Mouse (Mus musculus): ENCODE measurements around the gene Ankrd6.

Ankrd6 gene

DNA sequence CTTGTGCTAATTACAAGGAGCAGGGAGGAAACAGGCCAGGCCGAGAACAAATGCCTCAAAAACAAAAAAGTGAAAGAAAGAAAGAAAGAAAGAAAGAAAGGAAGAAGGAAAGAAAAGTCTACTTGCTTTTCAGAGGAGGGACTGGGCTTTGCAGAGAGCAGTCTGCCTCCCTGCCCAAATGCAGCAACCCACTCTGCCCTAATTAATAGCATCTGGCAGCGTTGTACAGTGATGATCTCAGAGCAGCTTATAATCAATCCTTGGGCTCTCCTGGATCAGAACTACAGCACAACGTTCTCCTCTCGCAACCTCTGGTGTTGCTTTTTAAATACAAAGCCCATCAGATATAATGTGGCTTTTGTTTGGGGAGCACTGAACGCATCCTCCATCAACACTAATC is 10.7 kb downstream of the Ankrd6 start:
- Histone ChIP-seq H3K9me3 (ENCODE audit: low read length) (no peaks in the 10 kb centered on the region), H3K4me3 (replicated peaks; ENCODE audit: low read length) (no peak overlapping the region)

DNA sequence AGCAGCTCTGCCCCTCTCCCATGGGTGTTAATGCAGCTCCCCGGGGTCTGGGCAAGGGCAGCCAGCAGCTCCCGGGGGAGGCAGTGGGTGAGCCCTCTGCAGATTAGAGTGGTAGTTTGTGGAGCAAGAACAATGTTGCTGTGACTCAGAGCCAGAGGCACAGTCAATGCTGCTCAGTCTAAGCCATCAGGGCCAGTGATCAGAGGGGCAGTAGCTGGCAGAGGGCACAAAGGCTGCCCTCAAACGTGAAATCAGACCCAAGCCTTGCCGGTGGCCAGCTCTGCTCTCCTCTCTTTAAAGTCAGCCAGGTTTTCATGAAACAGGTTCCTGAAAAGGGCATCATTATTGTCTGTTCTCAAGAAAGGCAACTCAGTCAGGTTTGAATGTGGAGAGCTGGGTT is 11.1 kb downstream of the Ankrd6 start:
- no peak for TF ChIP-seq POU5F1 (IDR thresholded peaks at IDR 0.05; ENCODE audit: borderline replicate concordance, low read length)

More for the DNA sequence above, 10.7 kb downstream of the Ankrd6 start:
- Histone ChIP-seq H3K27me3 (ENCODE audit: insufficient read depth, low read length) (no peaks in the 10 kb centered on the region), H3K36me3 (ENCODE audit: insufficient read depth, low read length) (no peaks in the 10 kb centered on the region), H3K4me1 (replicated peaks; ENCODE audit: low read depth, low read length) (peaks cover 61% of the 10 kb centered on the region)
- TF ChIP-seq POU5F1 (IDR thresholded peaks at IDR 0.05; ENCODE audit: borderline replicate concordance, low read length) = no peak
- TF ChIP-seq NANOG (IDR thresholded peaks at IDR 0.05; ENCODE audit: borderline replicate concordance, low read length) = no peak
- no peak for TF ChIP-seq CTCF (conservative IDR thresholded peaks at IDR 0.05; ENCODE audit: low read length)

DNA sequence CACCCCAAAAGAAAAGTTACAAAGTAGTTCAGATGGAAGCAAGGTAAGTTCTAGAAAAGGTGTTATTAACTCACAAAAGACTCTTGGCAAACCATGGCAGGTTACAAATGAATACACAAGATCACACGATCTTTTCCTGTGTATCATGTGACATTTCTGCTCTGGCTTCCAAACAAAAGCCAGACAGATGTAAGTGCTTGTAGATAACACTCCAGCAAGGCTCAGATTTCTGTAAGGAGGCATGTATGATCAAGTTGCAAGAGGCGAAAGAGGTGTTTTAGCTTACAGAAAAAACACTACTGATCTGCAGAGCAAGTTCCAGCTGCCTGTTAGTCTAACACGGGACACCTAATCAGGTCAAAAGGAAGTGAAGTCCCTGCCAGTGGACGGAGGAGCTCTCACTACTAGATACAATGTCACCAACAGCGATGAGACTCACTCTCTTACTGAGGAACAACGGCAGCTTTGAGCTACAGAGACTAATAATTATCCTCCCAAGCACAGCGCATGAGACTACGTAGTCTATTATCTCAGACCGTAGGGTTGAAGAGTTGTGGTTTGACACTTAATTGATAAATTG is 13.8 kb downstream of the Ankrd6 start:
- Histone ChIP-seq H3K4me3 (replicated peaks; ENCODE audit: low read length) (no peak overlapping the region), H3K4me1 (replicated peaks; ENCODE audit: low read depth, low read length) (peaks cover 79% of the 10 kb centered on the region), H3K9me3 (ENCODE audit: low read length) (no peaks in the 10 kb centered on the region), H3K27me3 (ENCODE audit: insufficient read depth, low read length) (no peaks in the 10 kb centered on the region), H3K36me3 (ENCODE audit: insufficient read depth, low read length) (no peaks in the 10 kb centered on the region)
- TF ChIP-seq NANOG (IDR thresholded peaks at IDR 0.05; ENCODE audit: borderline replicate concordance, low read length) (no peak), POU5F1 (IDR thresholded peaks at IDR 0.05; ENCODE audit: borderline replicate concordance, low read length) (no peak), CTCF (conservative IDR thresholded peaks at IDR 0.05; ENCODE audit: low read length) (no peak)

More for the DNA sequence above, 11.1 kb downstream of the Ankrd6 start:
- Histone ChIP-seq H3K4me1 (replicated peaks; ENCODE audit: low read depth, low read length) (peaks cover 66% of the 10 kb centered on the region), H3K9me3 (ENCODE audit: low read length) (no peaks in the 10 kb centered on the region), H3K27me3 (ENCODE audit: insufficient read depth, low read length) (no peaks in the 10 kb centered on the region), H3K4me3 (replicated peaks; ENCODE audit: low read length) (no peak overlapping the region; the same call in 1 of the 2 replicates), H3K36me3 (ENCODE audit: insufficient read depth, low read length) (no peaks in the 10 kb centered on the region)

DNA sequence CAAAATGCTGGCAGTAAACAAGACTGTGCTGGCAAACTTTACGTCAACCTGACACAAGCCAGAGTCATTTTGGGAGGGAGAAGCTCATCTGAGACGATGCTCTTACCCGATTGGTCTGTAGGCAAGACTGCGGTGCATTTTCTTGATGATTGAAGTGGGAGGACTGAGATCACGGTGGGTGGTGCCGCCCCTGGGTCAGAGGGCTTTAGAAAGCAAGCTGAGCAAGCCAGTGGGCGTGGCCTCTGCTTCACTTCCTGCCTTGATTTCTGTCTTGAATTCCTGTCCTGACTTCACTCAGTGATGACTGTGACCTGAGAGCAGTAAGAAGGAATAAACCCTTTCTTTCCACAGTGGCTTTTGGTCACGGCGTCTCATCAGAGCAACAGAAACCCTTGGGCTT is 18.6 kb downstream of the Ankrd6 start:
- TF ChIP-seq NANOG (IDR thresholded peaks at IDR 0.05; ENCODE audit: borderline replicate concordance, low read length) (no peak), POU5F1 (IDR thresholded peaks at IDR 0.05; ENCODE audit: borderline replicate concordance, low read length) (no peak), CTCF (conservative IDR thresholded peaks at IDR 0.05; ENCODE audit: low read length) (no peak)
- H3K9me3 ChIP-seq (ENCODE audit: low read length) = no peaks in the 10 kb centered on the region
- H3K27me3 ChIP-seq (ENCODE audit: insufficient read depth, low read length) = no peaks in the 10 kb centered on the region

DNA sequence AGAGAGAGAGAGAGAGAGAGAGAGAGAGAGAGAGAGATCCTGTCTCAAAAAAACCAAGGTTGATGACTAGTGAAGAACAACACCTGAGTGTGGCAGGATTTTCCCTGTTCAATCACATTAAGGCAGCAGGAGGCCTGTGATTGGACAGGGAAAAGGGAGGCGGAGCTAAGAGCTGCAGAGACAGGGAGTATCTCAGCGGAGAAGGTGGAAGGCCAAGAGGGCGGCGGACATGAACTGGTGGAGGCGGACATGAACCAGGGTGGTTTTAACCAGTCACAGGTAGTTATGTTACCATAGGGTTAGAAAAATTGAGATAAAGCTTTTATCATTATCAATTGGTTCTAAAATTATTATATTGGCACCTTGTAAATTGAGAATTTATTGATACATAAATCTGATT is 20.9 kb downstream of the Ankrd6 start:
- TF ChIP-seq POU5F1 (IDR thresholded peaks at IDR 0.05; ENCODE audit: borderline replicate concordance, low read length) (no peak), NANOG (IDR thresholded peaks at IDR 0.05; ENCODE audit: borderline replicate concordance, low read length) (no peak), CTCF (conservative IDR thresholded peaks at IDR 0.05; ENCODE audit: low read length) (no peak)
- Histone ChIP-seq H3K36me3 (ENCODE audit: insufficient read depth, low read length) (no peaks in the 10 kb centered on the region), H3K4me3 (replicated peaks; ENCODE audit: low read length) (peak overlapping the region; percentile 76), H3K27me3 (ENCODE audit: insufficient read depth, low read length) (no peaks in the 10 kb centered on the region), H3K4me1 (replicated peaks; ENCODE audit: low read depth, low read length) (peaks cover 78% of the 10 kb centered on the region), H3K9me3 (ENCODE audit: low read length) (no peaks in the 10 kb centered on the region)

More for the DNA sequence above, 18.6 kb downstream of the Ankrd6 start:
- H3K36me3 ChIP-seq (ENCODE audit: insufficient read depth, low read length) = no peaks in the 10 kb centered on the region
- H3K4me3 ChIP-seq (replicated peaks; ENCODE audit: low read length) = peak overlapping the region; percentile 60
- peaks cover 73% of the 10 kb centered on the region for H3K4me1 ChIP-seq (replicated peaks; ENCODE audit: low read depth, low read length)

DNA sequence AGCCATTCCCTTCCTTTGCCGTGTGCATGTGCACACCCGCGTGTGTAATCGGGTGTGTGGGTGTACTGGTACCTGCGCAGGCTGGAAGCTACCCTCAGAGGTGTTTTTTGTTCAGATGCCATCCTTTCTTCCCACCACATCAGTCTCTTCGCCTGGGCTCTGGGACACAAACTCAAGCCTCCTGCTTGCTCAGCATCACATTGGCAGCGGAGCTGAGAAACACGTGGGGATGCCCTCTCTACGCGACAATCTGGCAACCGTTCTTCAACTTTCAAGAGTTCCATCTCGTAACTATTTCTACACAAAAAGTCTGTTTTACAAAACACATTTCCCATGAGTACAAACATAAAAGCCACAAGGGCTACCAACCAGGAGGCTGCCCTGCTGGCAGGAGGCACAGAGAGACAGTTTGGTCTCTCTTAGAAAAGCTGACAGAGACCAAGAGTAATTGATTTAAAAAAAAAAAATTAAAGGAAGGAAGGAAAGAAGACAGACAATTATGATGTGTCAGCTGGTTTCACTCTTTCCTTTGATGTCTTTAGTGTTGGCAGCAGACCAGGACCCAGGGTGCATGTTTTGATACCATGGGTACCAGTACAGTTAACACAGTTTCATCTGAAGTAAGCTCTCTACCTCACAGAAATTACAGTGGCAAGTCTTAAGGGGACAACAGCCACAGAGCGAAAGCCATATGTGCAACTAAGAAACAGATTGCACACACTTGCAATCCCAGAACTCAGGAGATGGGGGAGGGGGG is 21.8 kb downstream of the Ankrd6 start:
- H3K9me3 ChIP-seq (ENCODE audit: low read length) = no peaks in the 10 kb centered on the region
- TF ChIP-seq CTCF (conservative IDR thresholded peaks at IDR 0.05; ENCODE audit: low read length) (no peak), NANOG (IDR thresholded peaks at IDR 0.05; ENCODE audit: borderline replicate concordance, low read length) (no peak), POU5F1 (IDR thresholded peaks at IDR 0.05; ENCODE audit: borderline replicate concordance, low read length) (no peak)
- H3K36me3 ChIP-seq (ENCODE audit: insufficient read depth, low read length) = no peaks in the 10 kb centered on the region
- H3K4me1 ChIP-seq (replicated peaks; ENCODE audit: low read depth, low read length) = peaks cover 77% of the 10 kb centered on the region
- no peaks in the 10 kb centered on the region for H3K27me3 ChIP-seq (ENCODE audit: insufficient read depth, low read length)
- no peak overlapping the region for H3K4me3 ChIP-seq (replicated peaks; ENCODE audit: low read length)

DNA sequence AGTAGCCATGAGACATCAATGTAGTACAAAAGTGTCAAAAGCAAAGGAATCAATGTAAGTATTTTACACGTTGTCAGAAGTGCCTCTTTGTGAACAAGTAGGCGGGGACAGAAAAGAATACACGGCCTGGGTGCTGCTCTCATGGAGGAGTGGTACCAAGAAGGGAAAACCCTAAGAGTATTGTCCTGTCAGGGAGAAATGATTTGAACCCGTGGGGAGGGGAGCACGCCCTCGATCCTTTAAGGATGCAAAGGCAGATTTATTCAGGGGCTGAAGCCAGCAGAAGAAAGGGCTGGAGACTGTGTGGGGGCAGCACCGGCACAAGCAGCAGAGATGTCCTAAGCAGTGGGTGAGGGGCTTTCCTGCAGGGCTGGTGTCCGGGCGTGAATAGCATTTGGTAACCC is 26.7 kb downstream of the Ankrd6 start:
- peaks cover 78% of the 10 kb centered on the region for H3K4me1 ChIP-seq (replicated peaks; ENCODE audit: low read depth, low read length)
- peak overlapping the region; percentile 67 for H3K4me3 ChIP-seq (replicated peaks; ENCODE audit: low read length)
- TF ChIP-seq POU5F1 (IDR thresholded peaks at IDR 0.05; ENCODE audit: borderline replicate concordance, low read length) (no peak), NANOG (IDR thresholded peaks at IDR 0.05; ENCODE audit: borderline replicate concordance, low read length) (no peak), CTCF (conservative IDR thresholded peaks at IDR 0.05; ENCODE audit: low read length) (no peak)
- H3K27me3 ChIP-seq (ENCODE audit: insufficient read depth, low read length) = no peaks in the 10 kb centered on the region
- H3K36me3 ChIP-seq (ENCODE audit: insufficient read depth, low read length) = no peaks in the 10 kb centered on the region
- no peaks in the 10 kb centered on the region for H3K9me3 ChIP-seq (ENCODE audit: low read length)

DNA sequence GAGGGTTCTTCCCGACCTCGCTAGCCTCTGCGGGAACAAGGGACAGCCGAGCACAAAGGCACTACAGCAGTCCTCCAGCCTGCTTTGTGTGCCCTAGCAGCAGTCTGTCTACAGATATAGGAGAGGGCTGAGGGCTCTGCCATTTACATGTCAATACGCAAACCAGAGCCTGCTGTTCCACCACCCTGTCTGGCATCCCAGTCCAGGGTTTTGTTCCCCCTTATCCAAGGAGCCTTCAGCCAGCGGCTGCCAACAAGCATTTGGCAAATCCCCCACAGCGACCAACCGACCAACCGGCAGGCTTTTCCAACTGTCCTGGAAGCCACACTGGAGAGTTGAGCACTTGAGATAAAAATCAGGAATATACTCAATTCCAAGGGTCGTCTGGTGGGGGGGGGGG is 27.2 kb downstream of the Ankrd6 start:
- no peaks in the 10 kb centered on the region for H3K27me3 ChIP-seq (ENCODE audit: insufficient read depth, low read length)
- peak; percentile 83 for TF ChIP-seq POU5F1 (IDR thresholded peaks at IDR 0.05; ENCODE audit: borderline replicate concordance, low read length)
- TF ChIP-seq NANOG (IDR thresholded peaks at IDR 0.05; ENCODE audit: borderline replicate concordance, low read length) = peak; percentile 26; the same call in 1 of the 2 replicates
- TF ChIP-seq CTCF (conservative IDR thresholded peaks at IDR 0.05; ENCODE audit: low read length) = no peak
- H3K9me3 ChIP-seq (ENCODE audit: low read length) = no peaks in the 10 kb centered on the region
- peak overlapping the region; percentile 67 for H3K4me3 ChIP-seq (replicated peaks; ENCODE audit: low read length)
- peaks cover 78% of the 10 kb centered on the region for H3K4me1 ChIP-seq (replicated peaks; ENCODE audit: low read depth, low read length)
- H3K36me3 ChIP-seq (ENCODE audit: insufficient read depth, low read length) = no peaks in the 10 kb centered on the region

Measured in E14TG2a.4 (cell line).